Mouse (Mus musculus) testis, postnatal 14 days (tissue): ENCODE data around the gene Apaf1.

Experiments used
- DNase-seq: peaks from one replicate; pipeline ENCODE4 v3.0.0; 2021; ENCODE audit warnings: low spot score

Apaf1 gene

GRCm38 (mm10) chr10:91082550-91083392, at the start of gene Apaf1, which contains the start of gene Ikbip:
Gene Apaf1, minus strand, starts transcription at chr10:91082770.
Gene Ikbip, plus strand, starts transcription at chr10:91082940.
- DNase-seq, result peak; percentile 100

- DNase-seq, result no peak
Observed at GRCm38 (mm10) chr10:91131565-91131964, 49.0 kb upstream of the Apaf1 start.

- no peak for DNase-seq
Observed at GRCm38 (mm10) chr10:91130792-91131191, 48.2 kb upstream of the Apaf1 start.

- no peak for DNase-seq
Observed at GRCm38 (mm10) chr10:91128551-91129160, 46.1 kb upstream of the Apaf1 start.

- no peak for DNase-seq
Observed at GRCm38 (mm10) chr10:91127395-91127794, 44.8 kb upstream of the Apaf1 start.

GRCm38 (mm10) chr10:91126618-91127355, 44.2 kb upstream of the Apaf1 start:
- DNase-seq, result no peak

GRCm38 (mm10) chr10:91123828-91124822, 41.6 kb upstream of the Apaf1 start, which contains the start of gene Slc25a3:
Gene Slc25a3, minus strand, starts transcription at chr10:91124059.
- peak; percentile 99 for DNase-seq

GRCm38 (mm10) chr10:91123281-91123827, 40.8 kb upstream of the Apaf1 start:
- DNase-seq, result no peak

- no peak for DNase-seq
Observed at GRCm38 (mm10) chr10:91122646-91123045, 40.1 kb upstream of the Apaf1 start.

GRCm38 (mm10) chr10:91116958-91117357, 34.4 kb upstream of the Apaf1 start:
- DNase-seq, result no peak

GRCm38 (mm10) chr10:91109841-91110240, 27.3 kb upstream of the Apaf1 start:
- DNase-seq, result no peak

GRCm38 (mm10) chr10:91105981-91106380, 23.4 kb upstream of the Apaf1 start:
- no peak for DNase-seq

GRCm38 (mm10) chr10:91102799-91103590, 20.4 kb upstream of the Apaf1 start:
- DNase-seq, result no peak

GRCm38 (mm10) chr10:91101936-91102335, 19.4 kb upstream of the Apaf1 start:
- no peak for DNase-seq

GRCm38 (mm10) chr10:91100101-91100500, 17.5 kb upstream of the Apaf1 start:
- no peak for DNase-seq

- DNase-seq, result no peak
Observed at GRCm38 (mm10) chr10:91098056-91098455, 15.5 kb upstream of the Apaf1 start.

- DNase-seq, result no peak
Observed at GRCm38 (mm10) chr10:91094251-91095104, 11.9 kb upstream of the Apaf1 start.

- DNase-seq, result no peak
Observed at GRCm38 (mm10) chr10:91092812-91093211, 10.2 kb upstream of the Apaf1 start.

GRCm38 (mm10) chr10:91083393-91083927, 890 bp upstream of the Apaf1 start:
- DNase-seq, result no peak
